ENCODE assay signal across 8 mouse cellular contexts in genomic region chr16:33580331-33580730, GRCm38 (mm10).
A peak's percentile ranks its signal among the peaks of the same experiment; 100 is the strongest.
DNase-seq lines count a peak whose midpoint lies in the region; ATAC-seq and TF ChIP-seq lines count a peak whose summit lies in the region.

No protein-coding gene starts in this region.

- no peaks in the 10 kb centered on the region for H3K36me3 ChIP-seq in heart, embryonic 15.5 days
- H3K36me3 ChIP-seq in testis, adult 2 months (ENCODE audit: control insufficient read depth, insufficient read depth, low read length), result no peaks in the 10 kb centered on the region
- no peaks in the 10 kb centered on the region for H3K36me3 ChIP-seq in intestine, embryonic 15.5 days
- H3K36me3 ChIP-seq in stomach, postnatal 0 days (ENCODE audit: control insufficient read depth, insufficient read depth, low read length), result no peaks in the 10 kb centered on the region

- no peak for TF ChIP-seq CTCF in testis, adult 2 months (IDR thresholded peaks at IDR 0.05; ENCODE audit: control insufficient read depth, insufficient read depth, insufficient replicate concordance, low read depth, low read length)
- TF ChIP-seq CTCF in stomach, postnatal 0 days (IDR thresholded peaks at IDR 0.05; ENCODE audit: low read depth), result no peak

- no peak for TF ChIP-seq POLR2A in testis, adult 2 months (IDR thresholded peaks at IDR 0.05; ENCODE audit: control insufficient read depth, low read depth, low read length)

- H3K4me2 ChIP-seq in heart, embryonic 15.5 days, result no peak overlapping the region
- no peak overlapping the region for H3K4me2 ChIP-seq in intestine, embryonic 15.5 days (replicated peaks)
- no peak overlapping the region for H3K4me2 ChIP-seq in stomach, postnatal 0 days (replicated peaks; ENCODE audit: low read depth)

- TF ChIP-seq EP300 in stomach, postnatal 0 days (optimal IDR thresholded peaks at IDR 0.05), result no peak

- no peaks in the 10 kb centered on the region for H3K9me3 ChIP-seq in heart, embryonic 15.5 days (replicated peaks)
- H3K9me3 ChIP-seq in intestine, embryonic 15.5 days, result no peaks in the 10 kb centered on the region
- no peaks in the 10 kb centered on the region for H3K9me3 ChIP-seq in stomach, postnatal 0 days (ENCODE audit: control insufficient read depth, low read length)

- no peak; the same call in 1 of the 2 replicates for ATAC-seq in heart, embryonic 15.5 days (replicated peaks; ENCODE audit: insufficient number of reproducible peaks, insufficient read depth, low FRiP score, low read depth)
- no peak for ATAC-seq in intestine, embryonic 15.5 days
- no peak for ATAC-seq in stomach, postnatal 0 days (ENCODE audit: low FRiP score, low TSS enrichment)

- peaks cover 95% of the 10 kb centered on the region for H3K4me1 ChIP-seq in heart, embryonic 15.5 days (replicated peaks)
- peaks cover 36% of the 10 kb centered on the region for H3K4me1 ChIP-seq in testis, adult 2 months (ENCODE audit: control insufficient read depth, insufficient read depth, low read length)
- H3K4me1 ChIP-seq in intestine, embryonic 15.5 days (replicated peaks), result peaks cover 55% of the 10 kb centered on the region
- H3K4me1 ChIP-seq in stomach, postnatal 0 days (replicated peaks; ENCODE audit: control insufficient read depth, insufficient read depth), result peaks cover 9% of the 10 kb centered on the region; the same call in 1 of the 2 replicates

- DNase-seq in heart, adult 18-20 months, result no peak
- no peak for DNase-seq in testis, postnatal 14 days (ENCODE audit: low spot score)
- no peak for DNase-seq in stomach, postnatal 0 days (ENCODE audit: low spot score)
- no peak for DNase-seq in thymus, adult 18-20 months
- DNase-seq in urinary bladder, postnatal 14 days (ENCODE audit: low spot score), result no peak

- no peaks in the 10 kb centered on the region for H3K27me3 ChIP-seq in heart, embryonic 15.5 days
- H3K27me3 ChIP-seq in testis, adult 2 months (ENCODE audit: control insufficient read depth, insufficient read depth, low read length), result no peaks in the 10 kb centered on the region; the same call in 1 of the 2 replicates
- H3K27me3 ChIP-seq in intestine, embryonic 15.5 days (replicated peaks), result no peaks in the 10 kb centered on the region
- no peaks in the 10 kb centered on the region for H3K27me3 ChIP-seq in stomach, postnatal 0 days (ENCODE audit: control insufficient read depth, insufficient read depth, low read length)

- H3K27ac ChIP-seq in heart, embryonic 15.5 days, result peak overlapping the region; percentile 90
- peak overlapping the region; percentile 5; the same call in 1 of the 2 replicates for H3K27ac ChIP-seq in testis, adult 2 months (ENCODE audit: control insufficient read depth, insufficient read depth, low read depth, low read length)
- peak overlapping the region; percentile 83 for H3K27ac ChIP-seq in intestine, embryonic 15.5 days
- peak overlapping the region; percentile 77 for H3K27ac ChIP-seq in stomach, postnatal 0 days (replicated peaks)

- 67% methylated on average over 2 of the region's 2 CpGs for WGBS in heart, embryonic 15.5 days
- WGBS in intestine, embryonic 15.5 days, result 72% methylated on average over 2 of the region's 2 CpGs
- WGBS in stomach, postnatal 0 days, result 82% methylated on average over 2 of the region's 2 CpGs

- no peak overlapping the region for H3K4me3 ChIP-seq in heart, embryonic 15.5 days
- H3K4me3 ChIP-seq in testis, adult 2 months (ENCODE audit: control insufficient read depth, low read depth, low read length), result no peak overlapping the region
- no peak overlapping the region for H3K4me3 ChIP-seq in intestine, embryonic 15.5 days (replicated peaks)
- H3K4me3 ChIP-seq in stomach, postnatal 0 days (ENCODE audit: low read depth, low read length), result no peak overlapping the region

- no peak overlapping the region for H3K9ac ChIP-seq in heart, embryonic 15.5 days
- H3K9ac ChIP-seq in intestine, embryonic 15.5 days, result no peak overlapping the region
- H3K9ac ChIP-seq in stomach, postnatal 0 days (ENCODE audit: low read length), result no peak overlapping the region

Comparison
In these comparisons a context has a peak if more than half of its experiments do, and no peak if none do; other contexts are left out.
1. H3K27ac ChIP-seq: peak in every context shown above with its lines; median percentile 90 in heart, embryonic 15.5 days; 83 in intestine, embryonic 15.5 days; 77 in stomach, postnatal 0 days; 5 in testis, adult 2 months.